Mouse (Mus musculus): ENCODE measurements around the gene Sdk1.

Sdk1 gene

GRCm38 (mm10) chr5:141344376-141344775 is 103.1 kb downstream of the Sdk1 start:
- no peak for DNase-seq

- no peak for DNase-seq
These were observed 104.2 kb downstream of the Sdk1 start for GRCm38 (mm10) chr5:141345476-141345875.

- DNase-seq, result no peak
These were observed 121.4 kb downstream of the Sdk1 start for GRCm38 (mm10) chr5:141362676-141363075.

GRCm38 (mm10) chr5:141363956-141364355 is 122.7 kb downstream of the Sdk1 start:
- no peak for DNase-seq

GRCm38 (mm10) chr5:141368567-141368966 is 127.3 kb downstream of the Sdk1 start:
- DNase-seq, result no peak

GRCm38 (mm10) chr5:141374797-141375196 is 133.5 kb downstream of the Sdk1 start:
- DNase-seq, result no peak

GRCm38 (mm10) chr5:141379836-141380773 is 138.8 kb downstream of the Sdk1 start:
- DNase-seq, result no peak

GRCm38 (mm10) chr5:141380774-141381156 is 139.5 kb downstream of the Sdk1 start:
- DNase-seq, result no peak

- DNase-seq, result no peak
These were observed 140.3 kb downstream of the Sdk1 start for GRCm38 (mm10) chr5:141381581-141381980.

- DNase-seq, result no peak
These were observed 141.1 kb downstream of the Sdk1 start for GRCm38 (mm10) chr5:141382246-141382835.

GRCm38 (mm10) chr5:141388451-141388850 is 147.2 kb downstream of the Sdk1 start:
- no peak for DNase-seq

- DNase-seq, result no peak
These were observed 149.3 kb downstream of the Sdk1 start for GRCm38 (mm10) chr5:141390541-141390940.

- DNase-seq, result no peak
These were observed 149.9 kb downstream of the Sdk1 start for GRCm38 (mm10) chr5:141391153-141391552.

GRCm38 (mm10) chr5:141393846-141394245 is 152.6 kb downstream of the Sdk1 start:
- DNase-seq, result no peak

GRCm38 (mm10) chr5:141394586-141394985 is 153.3 kb downstream of the Sdk1 start:
- no peak for DNase-seq

GRCm38 (mm10) chr5:141403741-141404140 is 162.5 kb downstream of the Sdk1 start:
- no peak for DNase-seq

GRCm38 (mm10) chr5:141404651-141405050 is 163.4 kb downstream of the Sdk1 start:
- DNase-seq, result no peak

- no peak for DNase-seq
These were observed 165.6 kb downstream of the Sdk1 start for GRCm38 (mm10) chr5:141406926-141407325.

GRCm38 (mm10) chr5:141413013-141413412 is 171.7 kb downstream of the Sdk1 start:
- no peak for DNase-seq

- no peak for DNase-seq
These were observed 174.5 kb downstream of the Sdk1 start for GRCm38 (mm10) chr5:141415644-141416243.

- DNase-seq, result no peak
These were observed 186.8 kb downstream of the Sdk1 start for GRCm38 (mm10) chr5:141428132-141428531.

- DNase-seq, result no peak
These were observed 192.0 kb downstream of the Sdk1 start for GRCm38 (mm10) chr5:141433286-141433685.

GRCm38 (mm10) chr5:141447247-141447646 is 206.0 kb downstream of the Sdk1 start:
- no peak for DNase-seq

- DNase-seq, result no peak
These were observed 222.1 kb downstream of the Sdk1 start for GRCm38 (mm10) chr5:141463417-141463816.

Measured in thymus, adult 18-20 months (tissue).